Mouse (Mus musculus) heart, embryonic 14.5 days (tissue): ENCODE measurements around the gene Gm5617. TPM values are rescaled to one million over a fixed set of nuclear protein-coding genes. Genes with fewer than 3 reads are reported as not detected.

Experiments
- ATAC-seq: fragments of 200-750 bp; cut with Nextera tagmentation; 2 replicates; pipeline ENCODE4 v1.8.0; 2017; ENCODE audit warnings: low read depth, moderate TSS enrichment; ENCODE audit not compliant: insufficient number of reproducible peaks, insufficient read depth, low FRiP score
- H3K27ac ChIP-seq, 2 experiments: fragments of 200-500 bp in 1 of 2; fragments of 300-500 bp in 1 of 2; sonication (generic) in 1 of 2; replicated peaks in 1 of 2; 2 replicates each; pipeline ENCODE4 v1.5.1; 2012 to 2014; ENCODE audit warnings: low read depth in 2 of 2, low read length in 2 of 2, control low read depth in 1 of 2, mild to moderate bottlenecking in 1 of 2, mixed read lengths in 1 of 2; ENCODE audit not compliant: control insufficient read depth in 1 of 2, insufficient read depth in 1 of 2
- H3K27me3 ChIP-seq: fragments of 300-500 bp; sonication (generic); 2 replicates; pipeline ENCODE4 v1.6.1; 2014; ENCODE audit warnings: mild to moderate bottlenecking, low read length, control low read depth; ENCODE audit not compliant: control insufficient read depth, insufficient read depth
- H3K36me3 ChIP-seq: fragments of 300-500 bp; sonication (generic); 2 replicates; pipeline ENCODE4 v1.6.1; 2014; ENCODE audit warnings: mild to moderate bottlenecking, control low read depth, low read length, mixed read lengths; ENCODE audit not compliant: control insufficient read depth, insufficient read depth
- H3K4me1 ChIP-seq, 2 experiments: fragments of 200-500 bp in 1 of 2; fragments of 300-500 bp in 1 of 2; sonication (generic) in 1 of 2; 2 replicates each; pipeline ENCODE4 v1.6.1; 2012 to 2014; ENCODE audit warnings: low read length in 2 of 2, control low read depth in 1 of 2, mixed read lengths in 1 of 2; ENCODE audit not compliant: control insufficient read depth in 2 of 2, insufficient read depth in 2 of 2
- H3K4me2 ChIP-seq: fragments of 300-500 bp; sonication (generic); 2 replicates; pipeline ENCODE4 v1.6.1; 2014; ENCODE audit warnings: mild to moderate bottlenecking, low read length
- H3K4me3 ChIP-seq, 2 experiments: fragments of 200-500 bp in 1 of 2; fragments of 300-500 bp in 1 of 2; sonication (generic) in 1 of 2; 2 replicates each; pipeline ENCODE4 v1.5.1; 2012 to 2014; ENCODE audit warnings: low read length in 2 of 2, mild to moderate bottlenecking in 2 of 2, control low read depth in 1 of 2, low read depth in 1 of 2, moderate library complexity in 1 of 2; ENCODE audit not compliant: control insufficient read depth in 1 of 2, insufficient read depth in 1 of 2
- H3K9ac ChIP-seq: fragments of 300-500 bp; sonication (generic); 2 replicates; pipeline ENCODE4 v1.6.1; 2014; ENCODE audit warnings: mild to moderate bottlenecking, low read length
- H3K9me3 ChIP-seq: fragments of 300-500 bp; sonication (generic); 2 replicates; pipeline ENCODE4 v1.6.1; 2016; ENCODE audit warnings: low read length, control low read depth; ENCODE audit not compliant: control insufficient read depth
- WGBS: fragments of 180-500 bp; shearing (Covaris S2); extraction: QIAGEN DNeasy Blood & Tissue Kit; methylation state at CpG from one replicate; pipeline ENCODE4 v1.1.7; 2014; 5-methylcytosine and 5-hydroxymethylcytosine counted together
- polyA plus RNA-seq: library from polyadenylated mRNA; unstranded; fragments of >200 nt; fragmentation: Nextera tagmentation; extraction: Ambion mirVana; gene quantifications from 2 replicates; pipeline ENCODE4 v1.2.1, GENCODE M21; 2014

Gene Gm5617
- polyA plus RNA-seq, 1 experiment from 2014 or later = 40.7 TPM

GRCm38 (mm10) chr9:48501192-48501591 is 6.0 kb downstream of the Gm5617 start:
- Histone ChIP-seq H3K36me3 (no peaks in the 10 kb centered on the region), H3K27me3 (peaks cover 4% of the 10 kb centered on the region; the same call in 1 of the 2 replicates), H3K9me3 (no peaks in the 10 kb centered on the region), H3K4me3 (no peak overlapping the region), H3K4me1 (peaks cover under 1% of the 10 kb centered on the region in 2 experiments; a peak in 3 of 4 replicates), H3K27ac (no peak overlapping the region), H3K4me2 (no peak overlapping the region), H3K9ac (no peak overlapping the region)
- ATAC-seq = no peak
- WGBS = 71% methylated on average over 7 of the region's 7 CpGs

- no peak for ATAC-seq
- 72% methylated on average over 2 of the region's 2 CpGs for WGBS
Measured at GRCm38 (mm10) chr9:48503001-48503400, 7.8 kb downstream of the Gm5617 start.

GRCm38 (mm10) chr9:48504741-48505365 is 9.6 kb downstream of the Gm5617 start:
- Histone ChIP-seq H3K4me2 (no peak overlapping the region), H3K4me1 (no peaks in the 10 kb centered on the region), H3K9me3 (no peaks in the 10 kb centered on the region), H3K27me3 (no peaks in the 10 kb centered on the region), H3K27ac (no peak overlapping the region), H3K4me3 (no peak overlapping the region), H3K36me3 (no peaks in the 10 kb centered on the region), H3K9ac (no peak overlapping the region)
- ATAC-seq = no peak
- WGBS = 59% methylated on average over 8 of the region's 8 CpGs

More at GRCm38 (mm10) chr9:48503001-48503400, 7.8 kb downstream of the Gm5617 start:
- peaks cover 4% of the 10 kb centered on the region; the same call in 1 of the 2 replicates for H3K27me3 ChIP-seq
- no peak overlapping the region for H3K4me2 ChIP-seq
- no peak overlapping the region for H3K4me3 ChIP-seq
- H3K9me3 ChIP-seq = no peaks in the 10 kb centered on the region
- no peaks in the 10 kb centered on the region for H3K4me1 ChIP-seq
- H3K36me3 ChIP-seq = no peaks in the 10 kb centered on the region
- no peak overlapping the region for H3K9ac ChIP-seq
- no peak overlapping the region for H3K27ac ChIP-seq

- Histone ChIP-seq H3K27me3 (no peaks in the 10 kb centered on the region), H3K9ac (no peak overlapping the region), H3K4me3 (no peak overlapping the region), H3K4me1 (peaks cover 0 to 7% of the 10 kb centered on the region in 2 experiments; a peak in 2 of 4 replicates), H3K4me2 (no peak overlapping the region), H3K36me3 (no peaks in the 10 kb centered on the region), H3K27ac (no peak overlapping the region), H3K9me3 (no peaks in the 10 kb centered on the region)
- ATAC-seq = no peak
- 85% methylated on average over 5 of the region's 5 CpGs for WGBS
Measured at GRCm38 (mm10) chr9:48510134-48510533, 14.9 kb downstream of the Gm5617 start.

- ATAC-seq = peak; percentile 91
- no peaks in the 10 kb centered on the region for H3K27me3 ChIP-seq
- WGBS = 15% methylated on average over 1 of the region's 1 CpGs
- H3K27ac ChIP-seq = peak overlapping the region; percentile 85 to 95
- H3K9ac ChIP-seq = no peak overlapping the region
- H3K4me3 ChIP-seq = no peak overlapping the region
- H3K9me3 ChIP-seq = no peaks in the 10 kb centered on the region
- peak overlapping the region; percentile 31; the same call in 1 of the 2 replicates for H3K4me2 ChIP-seq
- H3K36me3 ChIP-seq = no peaks in the 10 kb centered on the region
- H3K4me1 ChIP-seq = peaks cover 2 to 21% of the 10 kb centered on the region in 2 experiments
Measured at GRCm38 (mm10) chr9:48515332-48515731, 20.1 kb downstream of the Gm5617 start.

- no peak overlapping the region for H3K9ac ChIP-seq
- no peaks in the 10 kb centered on the region for H3K36me3 ChIP-seq
- no peaks in the 10 kb centered on the region for H3K27me3 ChIP-seq
- H3K4me2 ChIP-seq = no peak overlapping the region
- H3K4me1 ChIP-seq = peaks cover 2 to 21% of the 10 kb centered on the region in 2 experiments
- no peak overlapping the region for H3K4me3 ChIP-seq
- peak overlapping the region in 1 of 2 experiments; percentile 85; a peak in 1 of 4 replicates for H3K27ac ChIP-seq
- no peak for ATAC-seq
- WGBS = 83% methylated on average over 11 of the region's 11 CpGs
- no peaks in the 10 kb centered on the region for H3K9me3 ChIP-seq
Measured at GRCm38 (mm10) chr9:48516615-48517371, 21.6 kb downstream of the Gm5617 start.

- peaks cover 2 to 21% of the 10 kb centered on the region in 2 experiments for H3K4me1 ChIP-seq
- no peak for ATAC-seq
- H3K9me3 ChIP-seq = no peaks in the 10 kb centered on the region
- no peak overlapping the region for H3K9ac ChIP-seq
- H3K27ac ChIP-seq = no peak overlapping the region
- no peaks in the 10 kb centered on the region for H3K27me3 ChIP-seq
- H3K4me3 ChIP-seq = no peak overlapping the region
- H3K4me2 ChIP-seq = no peak overlapping the region
- no peaks in the 10 kb centered on the region for H3K36me3 ChIP-seq
- WGBS = 83% methylated on average over 19 of the region's 19 CpGs
Measured at GRCm38 (mm10) chr9:48517372-48518130, 22.3 kb downstream of the Gm5617 start.
